Mouse (Mus musculus) induced T-regulatory cell, adult 2 months (primary cell): ENCODE results near the gene Polk.

Source experiments
- DNase-seq: peaks from one replicate; pipeline ENCODE4 v3.0.0-alpha.2; 2012; ENCODE audit warnings: low read depth

Gene Polk

GRCm38 (mm10) chr13:96528776-96529175, 13.6 kb downstream of the Polk start:
- DNase-seq = no peak

DNA sequence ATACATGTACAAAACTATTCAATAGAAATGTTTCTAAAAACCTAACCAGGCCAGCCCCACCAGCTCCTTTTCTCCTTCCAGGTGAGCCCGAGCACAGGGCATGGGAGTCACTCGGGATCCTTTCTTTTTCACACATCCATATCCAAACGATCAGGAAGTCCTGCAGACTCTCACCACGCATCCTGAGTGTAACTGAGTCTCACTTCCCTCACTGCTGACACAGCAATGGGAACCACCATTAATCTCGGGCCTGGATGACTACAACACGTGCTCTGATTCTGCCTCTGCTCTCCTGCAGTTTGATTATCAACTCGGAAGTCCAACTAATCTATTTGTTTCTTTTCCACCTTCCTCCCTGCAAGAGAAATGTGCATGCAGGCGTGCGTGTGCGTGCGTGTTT, 14.5 kb downstream of the Polk start:
- no peak for DNase-seq

DNA sequence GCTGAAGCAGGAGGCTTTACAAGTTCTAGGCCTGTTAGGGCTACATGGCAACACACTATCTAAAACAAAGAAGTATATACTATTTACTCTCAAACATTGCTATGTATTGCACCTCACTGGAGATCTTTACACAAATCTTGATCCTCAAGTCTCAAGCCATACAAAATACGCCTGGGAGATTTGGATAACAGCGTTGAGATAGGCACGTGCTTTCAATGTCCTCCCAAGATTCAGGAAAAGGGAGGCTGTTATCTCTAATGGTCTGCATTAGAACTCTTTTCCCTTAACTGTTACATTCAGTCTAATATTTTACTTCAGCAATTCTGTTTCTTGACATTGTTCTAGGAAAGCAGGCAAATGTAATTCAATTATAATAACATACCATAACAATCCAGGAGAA, 15.4 kb downstream of the Polk start:
- DNase-seq = no peak

DNA sequence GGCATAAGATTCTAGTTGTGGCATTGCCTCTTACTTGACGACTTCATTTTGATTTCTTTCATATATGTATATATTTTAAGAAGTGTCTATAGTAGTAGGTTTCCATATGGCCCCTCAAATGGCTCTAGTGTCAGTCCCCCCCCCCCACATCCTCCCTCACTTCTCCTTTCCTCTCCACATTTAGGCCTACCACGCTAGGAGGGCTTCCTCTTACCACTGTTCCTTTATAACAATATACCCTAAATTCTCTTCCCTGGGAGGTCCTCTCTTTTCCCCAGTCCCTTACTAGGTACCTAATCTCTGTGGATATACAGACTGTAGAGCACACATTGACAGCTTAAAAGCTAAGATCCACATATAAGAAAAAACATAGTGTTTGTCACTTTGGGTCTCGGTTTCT, 21.1 kb downstream of the Polk start:
- DNase-seq = no peak

GRCm38 (mm10) chr13:96517335-96517734, 25.0 kb downstream of the Polk start:
- DNase-seq = no peak

GRCm38 (mm10) chr13:96516249-96516648, 26.1 kb downstream of the Polk start:
- DNase-seq = no peak

DNA sequence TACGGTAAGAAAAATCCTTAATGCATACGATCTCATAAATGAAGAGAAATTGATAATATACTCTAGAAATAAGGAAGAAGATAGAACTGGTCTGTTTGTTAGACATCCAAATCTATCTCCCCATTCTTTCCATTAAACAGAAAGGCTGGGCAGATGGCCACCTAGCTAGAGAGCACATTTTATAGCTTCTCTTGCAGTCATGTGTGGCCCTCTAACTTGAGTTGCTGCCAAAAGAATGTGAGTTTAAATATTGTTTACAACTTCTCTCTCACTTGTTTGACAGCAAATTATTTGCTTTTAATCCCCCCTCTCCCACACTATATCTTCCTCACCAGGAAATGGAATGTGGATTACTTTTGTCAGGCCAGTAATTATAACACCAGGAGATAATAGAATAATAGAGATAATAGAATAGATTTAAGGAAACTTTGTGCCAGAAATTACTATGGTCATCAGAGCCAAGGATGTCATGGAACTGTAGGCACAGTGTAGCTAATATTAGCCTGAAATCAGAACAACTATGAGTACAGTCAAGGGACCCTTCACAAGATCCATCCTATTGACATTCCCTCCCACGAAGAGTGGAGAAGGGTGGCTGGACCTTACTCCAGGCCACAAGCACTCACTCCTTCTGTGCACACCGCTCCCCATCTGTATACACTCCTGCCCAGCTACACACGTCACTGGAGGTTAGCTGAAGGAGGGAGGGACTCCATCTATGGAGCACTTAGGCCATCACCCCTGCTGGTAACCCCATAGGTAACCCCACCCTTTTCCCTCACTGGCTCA, 28.0 kb downstream of the Polk start:
- DNase-seq = no peak

DNA sequence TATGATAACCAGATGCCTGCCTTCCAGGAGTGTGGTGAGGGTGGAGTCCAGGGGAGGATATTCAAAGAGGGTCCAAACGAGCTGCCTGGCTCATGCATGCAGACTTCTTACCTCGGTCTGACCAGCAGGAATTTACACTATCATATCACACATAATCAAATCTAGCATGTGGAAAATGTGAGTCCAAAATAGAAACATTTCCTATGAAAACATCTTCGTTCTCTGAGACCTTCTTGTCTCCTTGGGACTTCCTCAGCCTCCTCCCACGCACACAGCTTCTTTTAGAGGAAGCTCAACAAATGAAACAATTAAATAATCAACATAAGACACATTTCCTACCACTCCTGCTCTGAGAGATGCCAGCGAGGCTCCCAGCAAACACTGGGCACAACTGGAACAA, 30.5 kb downstream of the Polk start:
- DNase-seq = peak; percentile 62

- DNase-seq = peak; percentile 71
Observed at GRCm38 (mm10) chr13:96511262-96511661, 31.1 kb downstream of the Polk start.

- peak; percentile 85 for DNase-seq
Observed at GRCm38 (mm10) chr13:96510635-96511034, 31.7 kb downstream of the Polk start.

DNA sequence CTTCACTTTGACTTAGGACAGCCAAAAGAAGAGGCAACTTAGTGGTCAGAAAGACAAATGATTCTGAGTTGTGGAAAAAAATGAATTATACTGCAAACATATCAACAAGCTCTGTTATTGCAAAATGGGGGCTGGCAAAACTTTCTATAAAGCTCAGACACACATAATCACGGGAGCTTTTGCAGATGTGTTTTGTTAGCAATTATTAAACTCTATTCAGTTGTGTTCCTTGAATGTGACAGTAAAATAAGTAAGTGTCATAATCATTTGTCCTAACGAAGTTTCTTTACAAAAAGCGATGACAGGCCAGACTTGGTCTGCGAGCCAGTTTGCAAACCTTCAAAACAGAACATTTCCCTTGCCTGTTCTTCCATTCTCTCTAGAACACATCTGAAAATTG, 34.8 kb downstream of the Polk start:
- no peak for DNase-seq

GRCm38 (mm10) chr13:96506313-96506712, 36.1 kb downstream of the Polk start:
- DNase-seq = peak; percentile 56

DNA sequence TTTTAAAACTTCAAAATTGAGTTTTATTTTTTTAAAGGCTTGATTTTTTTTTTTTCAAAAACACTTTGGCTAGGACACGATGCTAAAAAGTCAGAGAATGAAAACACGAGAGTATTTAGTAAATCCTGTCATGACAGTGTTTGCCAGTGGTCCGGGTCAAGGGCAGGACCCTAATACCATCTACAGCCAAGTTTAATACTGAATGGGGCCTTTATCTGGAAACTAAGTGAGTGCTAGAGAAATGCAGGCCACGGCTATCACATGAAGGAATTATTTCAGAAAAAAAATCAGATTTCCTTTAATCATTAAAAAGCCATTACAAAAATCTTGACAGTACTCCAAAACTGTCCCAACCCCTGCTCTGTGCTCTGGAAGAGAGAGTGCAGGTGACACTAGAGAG, 36.7 kb downstream of the Polk start:
- DNase-seq = no peak

DNA sequence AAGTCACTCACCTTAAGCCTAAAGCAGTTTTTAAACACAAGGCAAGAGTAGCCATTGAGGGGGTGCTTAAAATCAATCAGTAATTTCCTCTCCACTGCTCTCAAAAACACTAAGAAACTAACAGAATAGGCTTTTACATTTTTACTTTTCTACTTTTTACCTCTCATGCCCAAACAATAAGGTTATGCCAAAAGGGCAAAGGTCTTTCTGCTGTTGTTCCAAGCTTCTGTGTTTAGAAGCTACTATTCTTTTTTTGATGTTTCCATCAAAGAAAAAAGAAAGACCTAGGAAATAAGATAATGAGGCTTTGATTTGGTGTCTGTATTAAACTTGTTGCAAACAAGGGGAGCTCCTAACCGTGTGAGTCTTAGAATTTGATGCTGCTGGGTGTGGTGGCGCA, 42.5 kb downstream of the Polk start:
- DNase-seq = no peak

DNA sequence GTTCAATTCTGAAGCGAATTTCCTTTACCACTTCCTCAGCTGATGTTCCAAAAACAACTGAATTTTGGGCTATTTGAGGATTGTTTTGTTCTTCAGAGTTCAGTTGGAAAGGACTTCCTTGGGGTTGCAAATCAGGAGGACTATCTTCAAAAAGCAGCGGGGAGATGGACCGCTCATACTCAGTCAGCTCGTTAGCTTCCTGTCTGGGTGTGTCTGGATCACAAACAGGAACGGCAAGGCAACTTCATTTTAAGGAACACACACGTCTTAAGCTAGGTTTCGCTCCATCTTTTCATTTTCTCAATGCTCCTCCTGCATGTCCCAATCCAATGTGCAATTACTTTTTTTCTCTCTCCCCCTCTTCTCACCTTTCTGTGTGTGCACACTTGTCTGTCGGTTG, 45.7 kb downstream of the Polk start:
- no peak for DNase-seq

- DNase-seq = no peak
Observed at GRCm38 (mm10) chr13:96490433-96490832, 51.9 kb downstream of the Polk start, which contains the start of gene Gm17622. Gm17622 (plus strand) TSS chr13:96490733.

DNA sequence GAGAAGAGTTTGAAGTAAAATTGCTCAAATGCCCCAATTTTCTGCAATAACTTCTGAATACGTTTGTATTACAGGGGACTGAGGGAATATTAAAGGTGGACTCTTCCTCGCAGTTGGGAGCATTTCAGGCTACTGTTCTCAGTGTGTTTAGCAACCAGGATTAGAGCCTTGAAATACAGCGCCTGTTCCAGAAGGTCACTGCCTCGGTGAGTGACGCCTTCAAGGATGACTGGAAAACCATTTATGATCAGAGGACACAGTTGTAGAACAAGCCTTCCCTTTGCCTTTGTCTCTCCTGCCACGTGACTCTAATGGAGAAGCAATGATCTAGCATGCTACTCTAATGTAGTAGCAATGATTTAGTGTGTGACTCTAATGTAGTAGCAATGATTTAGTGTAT, 54.4 kb downstream of the Polk start:
- no peak for DNase-seq

DNA sequence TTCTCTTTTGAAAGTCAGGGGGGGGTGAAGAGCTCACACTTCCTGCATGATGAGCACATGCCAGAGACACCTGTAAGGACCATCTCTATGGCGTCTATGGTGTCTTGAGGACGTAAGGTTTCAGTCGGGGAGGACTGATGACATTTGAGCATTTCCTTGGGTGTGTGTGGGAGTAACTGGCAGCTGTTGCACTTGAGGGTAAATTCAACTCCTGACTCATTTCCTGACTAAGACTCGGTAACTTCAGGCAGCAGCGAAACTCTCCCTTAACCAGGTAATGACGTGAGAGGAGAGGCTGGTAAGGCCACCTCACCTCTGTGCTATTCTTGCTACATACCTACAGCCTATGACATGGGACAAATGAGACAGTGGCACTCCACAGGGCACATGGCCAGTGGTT, 55.1 kb downstream of the Polk start:
- peak; percentile 86 for DNase-seq

GRCm38 (mm10) chr13:96478991-96479390, 63.4 kb downstream of the Polk start:
- DNase-seq = peak; percentile 52

DNA sequence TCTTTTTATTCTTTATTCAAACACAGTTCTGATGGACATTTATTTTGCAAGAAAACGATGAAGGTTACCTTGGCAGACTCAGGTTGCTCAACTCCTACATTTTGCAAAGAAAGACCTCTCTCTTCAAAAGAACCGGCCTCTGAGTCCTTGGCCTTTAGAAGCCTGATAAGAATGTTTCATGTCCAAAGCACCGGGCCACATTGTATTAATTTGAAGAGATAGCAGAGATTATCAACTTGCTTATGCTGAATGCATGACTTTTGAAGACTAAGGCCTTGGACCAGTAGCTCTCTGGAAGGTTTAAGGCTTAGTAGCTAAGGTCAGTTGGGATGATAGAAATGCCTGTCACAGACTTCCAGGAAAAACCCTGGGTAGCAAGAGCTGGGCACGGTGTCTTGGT, 65.2 kb downstream of the Polk start:
- no peak for DNase-seq

GRCm38 (mm10) chr13:96470957-96471356, 71.4 kb downstream of the Polk start, which contains the start of gene Ankdd1b:
Ankdd1b (minus strand) TSS chr13:96471198.
- no peak for DNase-seq

- DNase-seq = no peak
Observed at GRCm38 (mm10) chr13:96470556-96470955, 71.8 kb downstream of the Polk start.

- no peak for DNase-seq
Observed at GRCm38 (mm10) chr13:96468678-96469077, 73.7 kb downstream of the Polk start.

DNA sequence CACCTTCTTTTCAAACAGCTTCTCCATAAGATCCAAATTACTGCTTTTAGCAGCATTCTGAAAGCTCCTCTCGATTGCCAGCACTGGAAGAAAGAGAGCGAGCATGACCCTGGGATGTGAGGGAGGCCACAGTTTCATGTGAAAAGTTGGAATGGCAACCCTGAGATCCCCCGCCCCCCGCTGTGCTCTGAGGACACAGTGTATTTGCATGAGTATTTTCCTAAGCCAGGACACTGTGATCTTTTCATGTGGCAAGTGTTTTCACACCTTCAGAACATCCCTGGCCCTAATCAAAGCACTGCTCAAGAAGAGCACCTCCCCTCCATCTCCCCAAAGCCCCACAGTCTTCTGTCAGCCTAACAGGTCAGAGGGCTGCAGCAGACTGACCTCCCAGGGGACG, 77.1 kb downstream of the Polk start:
- DNase-seq = no peak
